Mouse (Mus musculus) layer of hippocampus, adult 18-20 months (tissue): ENCODE measurements around the gene Smarcc1. TPM values are rescaled to one million over a fixed set of nuclear protein-coding genes. Genes with fewer than 3 reads are reported as not detected.
A peak's percentile ranks its signal among the peaks of the same experiment; 100 is the strongest.
"Not testable (repeated sequence)": the region's sequence is repeated elsewhere in the genome, so short reads cannot be mapped to it uniquely, and the experiment has no call there.

Source experiments
- DNase-seq, 2 experiments: peaks; one replicate each; pipeline ENCODE4 v3.0.0; 2022; ENCODE audit warnings: low spot score in 2 of 2
- long read RNA-seq: library from polyadenylated mRNA; stranded (forward); transcript quantifications from one replicate; pipeline ENCODE4 v2.0.0, GENCODE M21; 2021
- total RNA-seq, 2 experiments: library from RNA; stranded (reverse); gene quantifications; 2 replicates each; pipeline ENCODE4 v1.2.3; 2021

Gene Smarcc1
- total RNA-seq = 10 to 100 TPM; 53.7 to 58.6 TPM
- long read RNA-seq, full-length matches to known transcripts = 24 of 43 reads
- long read RNA-seq, partial matches to known transcripts = 12 of 43 reads
- long read RNA-seq, other reads (novel, unspliced or antisense) = 7 of 43 reads

GRCm38 (mm10) chr9:110116977-110117778 lies at the start of gene Smarcc1:
Gene Smarcc1, plus strand, starts transcription at chr9:110117708.
- peak; percentile 81 to 92 for DNase-seq

- DNase-seq = no peak
These were observed 48.8 kb upstream of the Smarcc1 start for GRCm38 (mm10) chr9:110068745-110069144.

GRCm38 (mm10) chr9:110070358-110070757 lies 47.1 kb upstream of the Smarcc1 start:
- DNase-seq = no peak

GRCm38 (mm10) chr9:110071011-110071410 lies 46.5 kb upstream of the Smarcc1 start:
- DNase-seq = no peak

GRCm38 (mm10) chr9:110071843-110072242 lies 45.7 kb upstream of the Smarcc1 start:
- DNase-seq = peak; percentile 77 to 96

GRCm38 (mm10) chr9:110076468-110076867 lies 41.0 kb upstream of the Smarcc1 start:
- DNase-seq = not testable (repeated sequence)

- no peak for DNase-seq
These were observed 36.4 kb upstream of the Smarcc1 start for GRCm38 (mm10) chr9:110081066-110081465.

- peak in 1 of 2 experiments; percentile 51 for DNase-seq
These were observed 33.1 kb upstream of the Smarcc1 start for GRCm38 (mm10) chr9:110084201-110084964.

- DNase-seq = no peak
These were observed 31.8 kb upstream of the Smarcc1 start for GRCm38 (mm10) chr9:110085693-110086092.

- no peak for DNase-seq
These were observed 24.2 kb upstream of the Smarcc1 start for GRCm38 (mm10) chr9:110093303-110093702.

GRCm38 (mm10) chr9:110094761-110095160 lies 22.7 kb upstream of the Smarcc1 start:
- no peak for DNase-seq

GRCm38 (mm10) chr9:110097791-110098190 lies 19.7 kb upstream of the Smarcc1 start:
- DNase-seq = no peak

- DNase-seq = peak; percentile 91 to 96
These were observed 16.6 kb upstream of the Smarcc1 start for GRCm38 (mm10) chr9:110100627-110101600.

GRCm38 (mm10) chr9:110116353-110116976 lies 1.0 kb upstream of the Smarcc1 start:
- DNase-seq = no peak

- no peak for DNase-seq
These were observed 251 bp downstream of the Smarcc1 start, which contains the start of gene Dhx30 for GRCm38 (mm10) chr9:110117779-110118139. Gene Dhx30, minus strand, starts transcription at chr9:110117830.

- DNase-seq = no peak
These were observed 741 bp downstream of the Smarcc1 start for GRCm38 (mm10) chr9:110118249-110118648.

- DNase-seq = no peak
These were observed 3.9 kb downstream of the Smarcc1 start for GRCm38 (mm10) chr9:110121424-110121823.

- no peak for DNase-seq
These were observed 5.8 kb downstream of the Smarcc1 start for GRCm38 (mm10) chr9:110123322-110123721.

- DNase-seq = not testable (repeated sequence)
These were observed 6.6 kb downstream of the Smarcc1 start for GRCm38 (mm10) chr9:110124008-110124540.
